Mouse (Mus musculus) lung, postnatal 0 days (tissue): ENCODE data around the gene Fam83d. TPM values are rescaled to one million over a fixed set of nuclear protein-coding genes. Genes with fewer than 3 reads are reported as not detected.

Experiments
- ATAC-seq: fragments of 200-750 bp; cut with Nextera tagmentation; 2 replicates; pipeline ENCODE4 v1.8.0; 2017; ENCODE audit warnings: moderate library complexity
- DNase-seq: peaks from one replicate; pipeline ENCODE4 v3.0.0-alpha.2; 2016; ENCODE audit warnings: low spot score
- H3K27ac ChIP-seq: fragments of 300-500 bp; sonication (generic); 2 replicates; pipeline ENCODE4 v1.5.1; 2014; ENCODE audit warnings: antibody characterized with exemption, mild to moderate bottlenecking, low read length, mixed read lengths
- H3K27me3 ChIP-seq: fragments of 300-500 bp; sonication (generic); replicated peaks from 2 replicates; pipeline ENCODE4 v1.6.1; 2014; ENCODE audit warnings: low read length, mixed read lengths; ENCODE audit not compliant: insufficient read depth
- H3K36me3 ChIP-seq: fragments of 300-500 bp; sonication (generic); 2 replicates; pipeline ENCODE4 v1.6.1; 2014; ENCODE audit warnings: low read length, mixed read lengths; ENCODE audit not compliant: insufficient read depth
- H3K4me1 ChIP-seq: fragments of 300-500 bp; sonication (generic); 2 replicates; pipeline ENCODE4 v1.6.1; 2014; ENCODE audit warnings: antibody characterized with exemption, low read depth, low read length, mixed read lengths; ENCODE audit not compliant: insufficient read depth
- H3K4me2 ChIP-seq: fragments of 300-500 bp; sonication (generic); replicated peaks from 2 replicates; pipeline ENCODE4 v1.6.1; 2014; ENCODE audit warnings: low read depth, mild to moderate bottlenecking, low read length, moderate library complexity, mixed read lengths
- H3K4me3 ChIP-seq: fragments of 300-500 bp; sonication (generic); 2 replicates; pipeline ENCODE4 v1.5.1; 2014; ENCODE audit warnings: low read depth, low read length
- H3K9ac ChIP-seq: fragments of 300-500 bp; sonication (generic); replicated peaks from 2 replicates; pipeline ENCODE4 v1.6.1; 2014; ENCODE audit warnings: low read depth, mild to moderate bottlenecking
- H3K9me3 ChIP-seq: fragments of 300-500 bp; sonication (generic); 2 replicates; pipeline ENCODE4 v1.6.1; 2016; ENCODE audit warnings: low read length, mixed read lengths
- CTCF ChIP-seq: IDR thresholded peaks from 2 replicates; pipeline ENCODE4 v1.5.1; 2016; ENCODE audit warnings: antibody characterized with exemption, mild to moderate bottlenecking
- EP300 ChIP-seq: IDR thresholded peaks from 2 replicates; pipeline ENCODE4 v1.6.1; 2016; ENCODE audit warnings: antibody characterized with exemption, mild to moderate bottlenecking, control low read depth
- WGBS: fragments of 180-500 bp; shearing (Covaris S2); extraction: QIAGEN DNeasy Blood & Tissue Kit; methylation state at CpG from one replicate; pipeline ENCODE4 v1.1.7; 2014; 5-methylcytosine and 5-hydroxymethylcytosine counted together
- polyA plus RNA-seq: library from polyadenylated mRNA; unstranded; fragments of >200 nt; fragmentation: Nextera tagmentation; extraction: Ambion mirVana; gene quantifications from 2 replicates; pipeline ENCODE4 v1.2.1, GENCODE M21; 2015

Fam83d gene
- 4.5 and 5.5 TPM in 2 replicates for polyA plus RNA-seq

GRCm38 (mm10) chr2:158767742-158768339, at the start of gene Fam83d:
Gene Fam83d (plus strand): TSS chr2:158768093.
- Histone ChIP-seq H3K27me3 (no peaks in the 10 kb centered on the region), H3K4me2 (peak within 1 kb of the TSS; percentile 100), H3K4me3 (peak within 1 kb of the TSS; percentile 57), H3K36me3 (no peaks in the 10 kb centered on the region), H3K9ac (peak within 1 kb of the TSS; percentile 32; the same call in 1 of the 2 replicates), H3K4me1 (peaks cover 18% of the 10 kb centered on the region), H3K27ac (no peak within 1 kb of the TSS), H3K9me3 (no peaks in the 10 kb centered on the region)
- ATAC-seq (peak; percentile 100), DNase-seq (peak; percentile 99)
- under 1% methylated on average over 45 of the region's 48 CpGs for WGBS
- peak; percentile 93 for TF ChIP-seq CTCF
- no peak for TF ChIP-seq EP300

GRCm38 (mm10) chr2:158718816-158719549, 48.9 kb upstream of the Fam83d start:
- no peaks in the 10 kb centered on the region for H3K9me3 ChIP-seq
- H3K27me3 ChIP-seq, result no peaks in the 10 kb centered on the region
- H3K27ac ChIP-seq, result no peak overlapping the region
- H3K36me3 ChIP-seq, result no peaks in the 10 kb centered on the region
- no peak for ATAC-seq
- TF ChIP-seq CTCF, result no peak
- TF ChIP-seq EP300, result no peak
- 74% methylated on average over 12 of the region's 12 CpGs for WGBS
- no peak overlapping the region for H3K9ac ChIP-seq
- H3K4me1 ChIP-seq, result 0 out of 2 replicates have a peak, but pooled peaks cover 3% of the 10 kb centered on the region
- no peak for DNase-seq
- no peak overlapping the region for H3K4me2 ChIP-seq
- H3K4me3 ChIP-seq, result no peak overlapping the region

GRCm38 (mm10) chr2:158720715-158721370, 47.0 kb upstream of the Fam83d start:
- TF ChIP-seq EP300, result no peak
- no peak for TF ChIP-seq CTCF
- 63% methylated on average over 16 of the region's 16 CpGs for WGBS
- ATAC-seq, result no peak

GRCm38 (mm10) chr2:158721481-158721880, 46.4 kb upstream of the Fam83d start:
- Histone ChIP-seq H3K4me1 (0 out of 2 replicates have a peak, but pooled peaks cover 3% of the 10 kb centered on the region), H3K9me3 (no peaks in the 10 kb centered on the region), H3K9ac (no peak overlapping the region), H3K4me3 (no peak overlapping the region), H3K4me2 (no peak overlapping the region), H3K36me3 (no peaks in the 10 kb centered on the region), H3K27ac (no peak overlapping the region), H3K27me3 (no peaks in the 10 kb centered on the region)
- TF ChIP-seq CTCF (no peak), EP300 (no peak)
- WGBS, result 40% methylated on average over 3 of the region's 3 CpGs
- DNase-seq (no peak), ATAC-seq (peak; percentile 54; the same call in 1 of the 2 replicates)

More at GRCm38 (mm10) chr2:158720715-158721370, 47.0 kb upstream of the Fam83d start:
- Histone ChIP-seq H3K27ac (no peak overlapping the region), H3K9ac (no peak overlapping the region), H3K4me3 (no peak overlapping the region), H3K4me1 (0 out of 2 replicates have a peak, but pooled peaks cover 3% of the 10 kb centered on the region), H3K36me3 (no peaks in the 10 kb centered on the region), H3K27me3 (no peaks in the 10 kb centered on the region), H3K4me2 (no peak overlapping the region), H3K9me3 (no peaks in the 10 kb centered on the region)
- no peak for DNase-seq

GRCm38 (mm10) chr2:158722135-158722534, 45.8 kb upstream of the Fam83d start:
- H3K27ac ChIP-seq, result no peak overlapping the region
- TF ChIP-seq EP300 (no peak), CTCF (no peak)
- no peak overlapping the region for H3K4me2 ChIP-seq
- H3K9ac ChIP-seq, result no peak overlapping the region
- no peak overlapping the region for H3K4me3 ChIP-seq
- ATAC-seq (no peak), DNase-seq (no peak)
- no peaks in the 10 kb centered on the region for H3K36me3 ChIP-seq
- WGBS, result 54% methylated on average over 4 of the region's 4 CpGs
- H3K27me3 ChIP-seq, result no peaks in the 10 kb centered on the region
- no peaks in the 10 kb centered on the region for H3K9me3 ChIP-seq
- H3K4me1 ChIP-seq, result 0 out of 2 replicates have a peak, but pooled peaks cover 3% of the 10 kb centered on the region

- Histone ChIP-seq H3K4me2 (no peak overlapping the region), H3K27ac (no peak overlapping the region)
Measured at GRCm38 (mm10) chr2:158722991-158723551, 44.8 kb upstream of the Fam83d start.

More at GRCm38 (mm10) chr2:158722991-158723551, 44.8 kb upstream of the Fam83d start:
- no peaks in the 10 kb centered on the region for H3K27me3 ChIP-seq
- H3K36me3 ChIP-seq, result no peaks in the 10 kb centered on the region
- DNase-seq (no peak), ATAC-seq (no peak; the same call in 1 of the 2 replicates)
- WGBS, result 14% methylated on average over 6 of the region's 6 CpGs
- H3K4me1 ChIP-seq, result 0 out of 2 replicates have a peak, but pooled peaks cover 3% of the 10 kb centered on the region
- H3K9me3 ChIP-seq, result no peaks in the 10 kb centered on the region
- H3K9ac ChIP-seq, result no peak overlapping the region
- TF ChIP-seq EP300 (no peak), CTCF (no peak)
- no peak overlapping the region for H3K4me3 ChIP-seq
